Comparison of ENCODE assay signal across 15 mouse cellular contexts in the genomic region with DNA sequence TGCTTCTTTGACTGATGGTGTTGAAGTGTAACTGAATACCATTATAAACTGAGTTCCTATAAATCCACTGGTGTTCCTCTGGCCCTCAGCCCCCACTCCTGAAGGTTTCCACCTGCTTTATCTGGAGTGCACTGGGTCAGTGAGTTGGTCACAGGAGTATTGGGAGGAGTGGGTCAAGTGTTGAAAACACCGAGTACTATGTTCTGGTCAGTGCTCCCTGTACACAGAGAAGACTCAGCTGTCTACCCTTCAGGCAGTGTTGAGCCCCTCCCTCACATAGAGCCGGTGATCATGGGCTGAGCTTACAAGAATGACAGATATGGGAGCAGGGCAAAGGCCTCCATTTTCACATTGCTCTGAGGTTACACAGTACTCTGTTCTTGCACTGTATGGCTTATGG. TPM values are rescaled to one million over a fixed set of nuclear protein-coding genes. Genes with fewer than 3 reads are reported as not detected.
A peak's percentile ranks its signal among the peaks of the same experiment; 100 is the strongest.
DNase-seq lines count a peak whose midpoint lies in the region; ATAC-seq lines count a peak whose summit lies in the region.
"Had no signal": no experiment of that assay in that cellular context is flagged by ENCODE, and none has a peak within 500 bp of the region (broad histone marks: within the 10 kb centered on the region; RNA-seq: fewer than 3 reads in every experiment).

No protein-coding gene starts in this region.

- peak overlapping the region; percentile 27; the same call in 1 of the 2 replicates for H3K4me3 ChIP-seq in heart, embryonic 16.5 days (ENCODE audit: low read length)
- peak overlapping the region; percentile 74 for H3K4me3 ChIP-seq in megakaryocyte, embryonic 14.5 days (replicated peaks)
- no peak overlapping the region for H3K4me3 ChIP-seq in intestine, embryonic 15.5 days (replicated peaks)
- no peak overlapping the region for H3K4me3 ChIP-seq in midbrain, embryonic 16.5 days (ENCODE audit: low read depth, low read length)
- H3K4me3 ChIP-seq: gastrocnemius, adult 2 months had no signal

- WGBS in heart, embryonic 16.5 days: 27% methylated on average over 2 of the region's 2 CpGs
- WGBS in intestine, embryonic 15.5 days: 36% methylated on average over 2 of the region's 2 CpGs
- 76% methylated on average over 2 of the region's 2 CpGs for WGBS in midbrain, embryonic 16.5 days

- DNase-seq in heart, postnatal 36 days: no peak
- DNase-seq in adrenal gland, adult 2 months: no peak
- no peak for DNase-seq in left cerebral cortex, adult 11 months (ENCODE audit: low spot score)
- DNase-seq: adrenal gland, postnatal 14 days; cerebellum, adult 11 months; kidney, adult 2 months; layer of hippocampus, postnatal 36 days; thymus, postnatal 14 days had no signal

- H3K27ac ChIP-seq in heart, embryonic 16.5 days (ENCODE audit: low read length): peak overlapping the region; percentile 89
- no peak overlapping the region for H3K27ac ChIP-seq in intestine, embryonic 15.5 days
- no peak overlapping the region for H3K27ac ChIP-seq in midbrain, embryonic 16.5 days (ENCODE audit: low read length)

- ATAC-seq in heart, embryonic 16.5 days (replicated peaks; ENCODE audit: extremely low read depth, insufficient read depth, low FRiP score): peak; percentile 68
- ATAC-seq in megakaryocyte, adult 5-6 weeks (ENCODE audit: poor library complexity, severe bottlenecking): no peak
- peak; percentile 47; the same call in 1 of the 2 replicates for ATAC-seq in intestine, embryonic 15.5 days
- ATAC-seq in midbrain, embryonic 16.5 days: peak; percentile 34; the same call in 1 of the 2 replicates

- intact Hi-C loops in heart, postnatal 36 days (cut with DNase I): loop anchor here (2.0 kb wide), 1 partner anchor 26 kb away; no protein-coding TSS in a partner anchor

- H3K4me1 ChIP-seq in heart, embryonic 16.5 days (ENCODE audit: control insufficient read depth, insufficient read depth, low read length): peaks cover 18% of the 10 kb centered on the region
- peaks cover 78% of the 10 kb centered on the region for H3K4me1 ChIP-seq in megakaryocyte, embryonic 14.5 days
- H3K4me1 ChIP-seq in intestine, embryonic 15.5 days (replicated peaks): 0 out of 2 replicates have a peak, but pooled peaks cover 4% of the 10 kb centered on the region
- H3K4me1 ChIP-seq in midbrain, embryonic 16.5 days (ENCODE audit: control insufficient read depth, insufficient read depth, low read length): peaks cover 6% of the 10 kb centered on the region; the same call in 1 of the 2 replicates

- no peak overlapping the region; the same call in 1 of the 2 replicates for H3K9ac ChIP-seq in heart, embryonic 16.5 days (ENCODE audit: low read length)
- no peak overlapping the region for H3K9ac ChIP-seq in intestine, embryonic 15.5 days
- no peak overlapping the region for H3K9ac ChIP-seq in midbrain, embryonic 16.5 days (ENCODE audit: low read depth, low read length)

- no peaks in the 10 kb centered on the region for H3K27me3 ChIP-seq in heart, embryonic 16.5 days (ENCODE audit: control insufficient read depth, insufficient read depth, low read length)
- H3K27me3 ChIP-seq in megakaryocyte, embryonic 14.5 days (replicated peaks): no peaks in the 10 kb centered on the region
- H3K27me3 ChIP-seq in intestine, embryonic 15.5 days (replicated peaks): no peaks in the 10 kb centered on the region
- no peaks in the 10 kb centered on the region for H3K27me3 ChIP-seq in midbrain, embryonic 16.5 days (ENCODE audit: control insufficient read depth, insufficient read depth, low read depth, low read length)

- H3K9me3 ChIP-seq in heart, embryonic 16.5 days (replicated peaks; ENCODE audit: control insufficient read depth, low read length): no peaks in the 10 kb centered on the region
- no peaks in the 10 kb centered on the region for H3K9me3 ChIP-seq in megakaryocyte, embryonic 14.5 days
- no peaks in the 10 kb centered on the region for H3K9me3 ChIP-seq in intestine, embryonic 15.5 days
- no peaks in the 10 kb centered on the region for H3K9me3 ChIP-seq in midbrain, embryonic 16.5 days (replicated peaks; ENCODE audit: control insufficient read depth, low read length, poor library complexity, severe bottlenecking)

- H3K36me3 ChIP-seq in heart, embryonic 16.5 days (ENCODE audit: control insufficient read depth, insufficient read depth): no peaks in the 10 kb centered on the region
- H3K36me3 ChIP-seq in megakaryocyte, embryonic 14.5 days (replicated peaks; ENCODE audit: low read length): peaks cover 73% of the 10 kb centered on the region
- H3K36me3 ChIP-seq in intestine, embryonic 15.5 days: no peaks in the 10 kb centered on the region
- no peaks in the 10 kb centered on the region for H3K36me3 ChIP-seq in midbrain, embryonic 16.5 days (ENCODE audit: control insufficient read depth, insufficient read depth, low read length)

- peak overlapping the region; percentile 55 for H3K4me2 ChIP-seq in heart, embryonic 16.5 days (ENCODE audit: low read depth, low read length)
- no peak overlapping the region for H3K4me2 ChIP-seq in intestine, embryonic 15.5 days (replicated peaks)
- no peak overlapping the region for H3K4me2 ChIP-seq in midbrain, embryonic 16.5 days (ENCODE audit: low read length)
- H3K4me2 ChIP-seq: liver, embryonic 11.5 days had no signal

RNA-seq across cellular contexts. Expression of a gene that starts 28.6 kb away (rescaled TPM):
- 17.9 and 20.5 TPM in 2 replicates for polyA plus RNA-seq in heart, embryonic 16.5 days (2015; fragmentation: Nextera tagmentation; extraction: Ambion mirVana)
- 10 to 100 TPM; 22.5 to 23.0 TPM for total RNA-seq in heart, postnatal 36 days (2021)
- polyA plus RNA-seq in megakaryocyte, embryonic 14.5 days (2012; ENCODE audit: insufficient read depth, low replicate concordance): 2.6 and 12.6 TPM in 2 replicates
- total RNA-seq in megakaryocyte, adult 5-6 weeks (2015): 24.9 and 28.3 TPM in 2 replicates
- 17.8 and 25.3 TPM in 2 replicates for total RNA-seq in megakaryocyte, adult 5-6 weeks (2017)
- 28.1 and 28.3 TPM in 2 replicates for polyA plus RNA-seq in intestine, embryonic 15.5 days (2015; fragmentation: Nextera tagmentation; extraction: Ambion mirVana)
- polyA plus RNA-seq in midbrain, embryonic 16.5 days (2015; fragmentation: Nextera tagmentation; extraction: Ambion mirVana): 115 and 126 TPM in 2 replicates
- 10 to 100 TPM; 49.7 to 62.5 TPM for total RNA-seq in adrenal gland, adult 2 months (2021)
- polyA plus RNA-seq in adrenal gland, adult 2 months (2012; rRNA removed): 6.9 and 7.8 TPM in 2 replicates

Comparison
In these comparisons a context has a peak if more than half of its experiments do, and no peak if none do; other contexts are left out.
1. H3K4me3 ChIP-seq: peak in heart, embryonic 16.5 days (single experiment) and megakaryocyte, embryonic 14.5 days (single experiment); none in intestine, embryonic 15.5 days (single experiment) and midbrain, embryonic 16.5 days (single experiment).